Mouse (Mus musculus) ovary, postnatal 14 days (tissue): ENCODE data around the gene Dus2.
A peak's percentile ranks its signal among the peaks of the same experiment; 100 is the strongest.

Experiments
- DNase-seq: peaks from one replicate; pipeline ENCODE4 v3.0.0; 2022; ENCODE audit warnings: low spot score

Dus2 gene

DNA sequence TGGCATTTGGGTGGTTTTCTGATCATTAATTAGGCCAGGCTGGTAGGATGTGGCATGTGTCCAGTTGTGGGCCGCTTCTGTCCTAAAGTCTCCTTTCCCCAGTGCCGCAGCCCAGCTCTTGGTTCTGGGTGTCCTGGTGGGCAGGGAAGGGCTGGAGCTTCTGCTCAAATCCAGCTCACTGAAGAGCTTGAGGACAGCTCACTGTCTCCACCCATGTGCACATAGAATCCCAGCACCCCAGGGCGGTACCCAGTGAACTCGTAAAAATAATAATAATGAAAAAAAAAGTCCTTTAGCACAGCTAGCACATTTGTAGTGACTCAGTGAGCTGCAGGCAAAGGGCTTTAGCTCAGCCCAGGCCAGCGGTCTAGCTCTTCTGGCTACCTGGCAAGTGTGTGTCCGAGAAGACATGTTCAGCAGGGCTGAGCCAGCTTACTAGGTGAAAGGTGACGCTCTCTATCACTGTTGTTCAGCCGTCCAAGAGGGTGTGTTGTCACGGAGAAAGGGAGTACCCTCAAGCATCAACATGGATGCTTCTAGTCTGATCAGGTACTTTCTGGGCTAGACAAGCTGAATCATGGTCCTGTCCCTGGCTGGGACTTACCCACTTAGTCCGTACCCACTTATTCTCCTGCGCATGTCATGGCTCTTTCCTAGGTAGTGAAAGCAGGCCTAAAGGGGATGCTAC, 55.9 kb downstream of the Dus2 start:
- DNase-seq: no peak

DNA sequence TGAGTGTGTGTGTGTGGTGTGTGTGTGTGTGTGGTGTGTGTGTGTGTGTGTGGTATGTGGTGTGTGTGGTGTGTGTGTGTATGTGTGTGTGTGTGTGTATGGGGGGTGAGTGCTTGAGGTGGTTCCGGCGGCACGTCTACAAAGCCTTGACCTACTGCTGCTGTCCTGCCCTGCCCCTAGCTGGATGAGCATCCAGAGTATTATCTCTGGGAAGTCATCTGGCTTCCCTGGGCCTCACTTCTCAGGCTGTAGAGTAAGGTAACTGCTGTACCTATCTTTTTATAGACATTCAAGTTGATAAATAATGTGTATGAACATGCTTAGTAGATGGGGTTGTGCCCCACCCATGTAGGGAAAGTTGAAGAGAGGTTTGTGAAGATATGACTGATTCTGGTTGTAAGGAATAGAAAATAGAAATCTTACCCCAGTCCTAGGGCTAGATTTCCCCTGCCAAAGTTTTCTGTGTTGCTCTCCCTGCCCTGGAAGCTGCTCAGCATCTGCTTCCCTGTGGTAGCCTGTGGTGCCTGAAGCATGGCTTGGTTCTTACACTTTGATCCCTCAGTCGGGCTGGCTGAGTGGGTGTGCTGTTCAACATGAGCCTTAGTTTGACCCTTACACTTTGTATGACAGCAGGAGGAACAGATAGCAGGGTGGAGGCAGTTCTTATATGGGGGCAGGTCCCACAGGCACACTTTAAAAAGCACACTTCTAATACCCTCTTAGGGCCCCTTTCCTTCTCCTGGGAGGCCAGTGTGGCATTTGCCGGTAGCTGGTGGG, 56.9 kb downstream of the Dus2 start:
- DNase-seq: no peak

DNA sequence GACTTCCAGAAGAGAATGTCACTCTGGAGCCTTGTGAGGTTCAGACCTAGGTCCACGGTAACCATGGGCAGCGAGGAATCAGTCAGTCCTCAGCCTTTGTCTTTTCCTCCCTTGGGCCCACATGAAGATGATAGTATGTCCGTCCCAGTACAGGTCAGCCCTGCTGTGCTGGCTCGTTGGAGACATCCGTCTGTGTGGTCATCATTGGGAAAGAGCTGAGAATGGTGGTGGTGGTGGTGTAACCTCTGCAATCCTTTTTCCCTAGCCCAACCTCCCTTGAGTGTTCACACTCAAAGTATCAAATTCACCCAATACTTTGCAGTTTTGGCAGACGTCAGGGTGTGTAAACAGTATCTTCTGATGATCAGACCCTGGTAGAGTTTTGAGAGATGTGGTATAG, 58.7 kb downstream of the Dus2 start:
- DNase-seq: no peak

DNA sequence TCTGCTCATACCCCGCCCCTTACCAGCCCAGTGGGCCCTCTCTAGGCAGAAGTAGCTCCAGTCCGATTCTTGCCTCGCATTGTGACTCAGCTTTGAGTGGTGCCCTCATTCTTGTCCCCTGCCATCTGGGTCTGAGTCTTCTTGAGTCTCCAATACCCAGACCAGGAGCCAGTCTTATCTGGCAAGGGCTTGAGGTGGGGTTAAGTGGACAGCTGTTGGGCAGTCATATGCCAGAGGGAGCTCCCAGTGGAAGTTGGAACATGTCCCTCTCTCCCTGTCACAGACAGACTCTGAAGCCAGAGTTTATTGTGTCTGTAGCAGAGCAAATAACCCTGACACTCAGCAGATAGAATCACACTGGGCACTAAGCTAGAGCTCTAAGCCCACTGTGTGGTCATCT, 59.9 kb downstream of the Dus2 start:
- DNase-seq: no peak

DNA sequence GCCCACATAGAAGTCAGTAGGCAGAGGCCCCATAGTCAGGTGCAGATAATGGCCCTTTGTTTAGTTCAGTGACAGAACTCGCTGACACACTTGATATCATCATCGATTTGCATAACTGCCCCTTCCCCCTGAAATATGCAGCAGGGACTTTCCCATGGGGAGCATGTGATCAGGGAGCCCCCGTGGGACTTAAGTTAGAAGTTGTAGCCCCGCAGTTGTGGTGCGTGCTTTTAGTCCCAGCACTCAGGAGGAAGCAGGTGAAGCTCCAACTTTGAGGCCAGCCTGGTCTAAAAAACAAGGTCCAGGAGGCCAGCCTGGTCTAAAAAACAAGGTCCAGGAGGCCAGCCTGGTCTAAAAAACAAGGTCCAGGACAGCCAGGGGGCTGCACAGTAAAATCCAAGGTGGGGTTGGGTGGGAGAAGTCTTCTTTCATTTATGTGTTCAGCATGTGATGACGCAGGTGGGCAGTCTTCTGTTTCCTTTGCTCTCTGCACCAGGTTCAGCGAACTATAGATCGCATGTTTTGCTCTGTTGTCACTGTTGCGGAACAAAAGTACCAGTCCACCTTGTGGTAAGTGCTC, 61.5 kb downstream of the Dus2 start:
- DNase-seq: no peak

DNA sequence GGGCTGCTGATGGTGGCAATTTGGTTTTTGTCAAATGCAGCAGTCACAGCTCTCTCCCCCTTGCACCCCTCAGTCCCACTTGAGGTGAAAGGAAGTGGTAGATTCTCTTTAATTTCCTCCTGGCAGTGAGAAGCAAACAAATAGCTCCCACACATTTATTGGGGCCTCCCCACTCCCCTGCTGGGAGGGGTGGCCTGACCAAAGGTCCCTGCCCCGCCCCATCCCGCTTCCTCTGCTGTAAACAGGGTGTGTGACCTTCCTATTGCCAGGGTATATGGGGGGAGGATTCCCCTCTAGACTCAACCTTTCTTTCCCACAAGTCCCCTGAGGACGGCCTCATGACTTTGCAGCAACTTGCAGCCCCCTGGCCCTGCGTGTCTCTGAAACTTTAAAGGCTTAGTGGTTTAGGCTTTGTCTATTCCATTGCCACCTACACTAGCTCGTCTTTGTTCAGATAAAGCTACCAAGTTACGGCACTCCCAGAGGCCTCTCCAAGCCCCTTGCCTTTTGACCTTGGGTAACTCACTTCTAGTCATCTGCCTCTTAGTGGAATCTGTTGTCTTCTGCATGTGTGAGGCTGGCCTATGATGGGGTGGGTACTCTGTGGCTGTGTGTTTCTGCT, 63.2 kb downstream of the Dus2 start:
- no peak for DNase-seq

DNA sequence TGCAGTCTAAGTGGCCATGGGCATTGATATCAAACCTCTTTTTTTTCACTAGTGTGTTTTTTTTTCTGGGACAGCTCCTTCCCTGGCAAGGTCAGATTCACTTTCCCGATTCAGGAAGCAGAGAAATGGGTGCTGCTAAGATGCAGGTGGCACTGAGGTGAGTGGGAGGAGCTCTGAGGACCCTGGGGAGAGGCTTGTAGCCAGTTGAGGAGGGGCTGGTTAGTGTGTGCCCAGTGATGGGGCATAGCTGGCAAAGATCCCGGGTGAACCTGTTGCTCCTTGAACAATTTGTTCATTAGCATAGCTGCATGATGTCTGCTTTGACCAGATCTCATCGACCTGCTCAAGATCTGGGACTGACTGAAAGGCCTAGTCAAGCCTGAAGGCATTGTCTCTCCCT, 63.9 kb downstream of the Dus2 start:
- no peak for DNase-seq

DNA sequence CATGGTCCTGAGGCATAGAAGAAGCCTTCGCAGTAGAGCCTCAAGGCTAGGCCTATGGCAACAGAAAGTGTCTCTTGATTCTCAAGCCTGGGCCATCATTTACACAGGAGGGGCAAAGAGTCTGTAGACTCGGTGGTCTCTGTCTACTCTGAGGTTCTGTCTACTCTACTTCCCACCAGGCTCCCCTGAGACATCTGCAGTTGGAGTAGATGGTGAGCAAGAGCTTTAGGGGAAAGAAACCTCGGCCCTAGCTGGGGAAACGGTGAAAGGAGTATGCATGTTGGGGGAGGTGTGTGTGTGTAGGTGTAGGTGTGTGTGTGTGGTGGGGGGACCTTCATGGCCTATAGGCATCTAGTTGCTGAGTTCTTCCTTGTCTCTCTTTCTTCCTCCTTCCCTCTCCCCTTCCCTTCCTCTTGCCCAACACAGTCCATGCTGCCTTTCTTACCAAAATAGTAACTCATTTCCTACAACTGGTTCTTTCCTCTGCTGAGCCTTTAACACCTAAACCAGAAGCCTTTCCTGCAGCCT, 65.4 kb downstream of the Dus2 start:
- DNase-seq: no peak

DNA sequence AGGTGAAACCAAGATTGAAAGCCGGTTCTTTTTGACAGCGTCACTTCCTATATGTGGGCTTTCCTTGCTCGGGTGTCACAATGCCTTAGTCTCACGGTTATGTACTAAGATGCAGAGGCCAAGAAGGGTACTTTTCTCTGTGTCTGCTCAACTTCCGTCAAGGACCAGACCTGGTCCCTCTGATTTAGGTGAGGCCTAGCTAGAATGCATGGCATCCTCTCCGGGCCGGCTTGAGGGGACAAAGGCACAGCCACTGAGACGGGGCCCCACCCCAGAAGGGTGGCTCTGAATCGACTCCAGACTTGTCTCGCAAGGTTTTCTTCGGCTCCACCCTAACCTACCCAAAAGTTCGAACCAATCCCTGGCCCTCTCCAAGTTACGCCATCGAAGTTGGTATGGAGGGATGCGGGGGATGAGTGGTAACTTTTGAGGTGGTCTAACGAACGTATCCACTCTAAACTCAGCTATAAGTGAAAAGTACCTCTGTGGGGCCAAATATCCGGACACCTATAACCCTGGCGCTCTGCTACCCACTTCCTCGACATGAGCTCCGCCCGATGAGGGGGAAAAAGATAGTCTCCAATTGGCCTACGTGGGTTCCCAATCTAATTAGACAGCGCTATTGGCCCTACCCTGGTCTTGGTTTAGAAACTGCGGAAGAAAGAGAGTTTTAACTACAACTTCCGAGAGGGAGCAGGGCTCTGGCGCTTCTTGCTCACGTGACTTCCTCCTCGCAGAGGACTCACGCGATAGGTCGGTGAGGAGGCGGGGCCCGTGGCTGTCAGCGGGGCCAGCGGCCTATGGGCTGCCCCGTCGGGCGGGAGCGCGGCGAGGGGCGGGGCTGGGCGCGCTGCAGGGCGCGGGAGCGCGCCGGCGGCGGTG, 67.8 kb downstream of the Dus2 start, which contains the start of gene Nfatc3:
TSS of gene Nfatc3 (plus strand) at position 110 of the 882 bp plus-strand sequence.
- peak; percentile 88 for DNase-seq

DNA sequence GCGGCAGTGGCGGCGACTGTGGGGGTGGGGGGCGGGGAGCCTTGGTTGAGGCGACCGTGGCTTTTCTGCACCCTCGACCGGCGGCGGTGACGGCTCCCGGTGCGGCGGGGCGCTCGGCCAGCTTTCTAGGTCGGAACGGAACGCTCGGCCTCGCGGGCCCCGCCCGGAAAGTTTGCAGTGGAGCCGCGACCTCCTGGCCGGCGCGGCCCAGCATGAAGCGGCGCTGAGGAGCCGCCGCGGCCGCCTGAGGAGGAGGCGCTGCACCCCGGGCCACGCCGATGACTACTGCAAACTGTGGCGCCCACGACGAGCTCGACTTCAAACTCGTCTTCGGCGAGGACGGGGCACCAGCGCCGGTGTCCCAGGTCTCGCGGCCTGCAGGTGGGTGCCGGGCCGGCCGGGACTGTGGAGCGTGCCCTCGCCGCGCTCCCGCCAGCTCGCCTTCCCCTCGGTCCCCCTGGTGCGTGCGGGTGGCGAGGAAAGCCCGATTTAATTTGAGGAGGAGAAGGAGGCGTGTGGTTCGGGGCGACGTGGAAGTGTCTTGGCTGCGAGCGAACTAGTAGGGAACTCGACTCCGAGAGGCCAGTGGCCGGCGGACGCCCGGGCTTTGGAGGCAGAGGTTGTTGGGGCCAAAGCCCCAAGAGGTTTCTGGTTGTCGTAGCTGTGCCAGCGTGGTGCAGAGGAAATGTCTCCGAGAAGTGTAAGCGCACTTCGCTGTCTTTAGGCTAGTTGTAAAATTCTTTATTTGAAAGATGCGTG, 68.7 kb downstream of the Dus2 start:
- DNase-seq: no peak

DNA sequence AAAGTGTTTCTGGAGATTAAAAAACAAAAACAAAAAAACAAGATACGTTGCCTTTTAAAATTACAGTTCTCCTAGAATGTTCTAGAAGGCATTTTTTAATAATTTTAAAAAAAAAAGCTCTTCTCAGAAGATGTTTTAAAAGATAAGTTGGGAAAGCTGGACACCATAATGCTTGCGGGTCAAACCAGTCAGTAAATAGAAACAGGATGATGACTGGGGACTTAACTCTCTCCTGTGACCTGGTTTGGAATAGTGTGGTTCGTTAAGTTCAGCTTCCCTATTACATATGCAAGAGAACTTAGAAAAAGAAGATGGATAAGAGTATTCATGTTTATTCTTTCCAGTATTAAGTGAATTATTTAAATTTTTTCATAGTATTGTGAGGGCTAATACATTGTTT, 69.4 kb downstream of the Dus2 start:
- no peak for DNase-seq

DNA sequence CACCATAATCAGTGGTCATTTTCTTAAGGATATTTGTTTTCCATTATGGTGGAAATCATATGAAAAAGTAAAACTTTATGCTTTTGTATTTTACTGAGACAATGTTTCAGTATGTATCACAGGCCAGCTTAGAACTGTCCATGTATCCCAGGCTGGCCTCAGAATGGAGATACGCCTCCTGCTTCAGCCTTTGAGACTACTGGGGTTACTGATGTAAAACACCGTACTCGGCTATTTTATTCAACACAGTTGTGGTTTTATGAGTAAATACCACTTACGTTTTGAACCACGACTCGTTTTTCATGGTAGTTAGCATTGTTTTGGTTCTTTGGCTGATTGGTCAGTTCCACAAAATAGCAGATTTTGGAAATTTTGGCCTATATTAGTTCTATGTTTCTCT, 70.5 kb downstream of the Dus2 start:
- DNase-seq: no peak

DNA sequence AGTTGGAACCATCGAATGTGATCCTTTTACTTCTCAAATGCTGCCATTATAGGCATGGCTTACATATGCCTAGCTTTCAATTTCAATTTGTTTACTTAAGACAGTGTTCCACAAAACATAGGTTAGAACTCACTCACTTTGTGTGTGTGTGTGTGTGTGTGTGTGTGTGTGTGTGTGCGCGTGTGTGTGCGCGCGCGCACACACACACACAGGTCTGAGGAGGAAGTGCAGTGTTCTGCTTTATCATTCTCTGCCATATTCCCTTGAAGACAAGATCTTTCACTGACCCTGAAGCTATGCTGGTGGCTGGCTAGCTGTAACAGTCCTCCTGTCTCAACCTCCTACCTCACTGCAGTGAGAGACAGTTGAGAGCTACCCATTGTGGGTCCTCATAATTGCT, 71.9 kb downstream of the Dus2 start:
- DNase-seq: no peak

DNA sequence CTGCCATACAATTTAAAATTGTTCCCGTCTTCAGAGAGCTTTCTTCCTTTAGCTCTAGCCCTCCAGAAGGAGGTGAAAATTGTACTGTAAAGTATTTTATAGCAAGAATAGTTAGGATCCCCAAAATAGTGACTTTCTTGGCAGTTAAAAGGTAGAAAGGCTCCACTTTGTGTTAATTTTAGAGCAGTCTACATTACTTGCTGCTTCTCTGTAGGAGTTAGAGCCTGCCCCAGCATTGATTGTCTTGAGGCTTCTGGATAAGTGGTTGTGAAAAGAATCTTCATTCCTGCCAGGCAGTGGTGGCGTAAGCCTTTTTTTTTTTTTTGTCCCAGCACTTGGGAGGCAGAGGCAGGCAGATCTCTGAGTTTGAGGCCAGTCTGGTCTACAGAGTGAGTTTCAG, 75.6 kb downstream of the Dus2 start:
- DNase-seq: no peak

DNA sequence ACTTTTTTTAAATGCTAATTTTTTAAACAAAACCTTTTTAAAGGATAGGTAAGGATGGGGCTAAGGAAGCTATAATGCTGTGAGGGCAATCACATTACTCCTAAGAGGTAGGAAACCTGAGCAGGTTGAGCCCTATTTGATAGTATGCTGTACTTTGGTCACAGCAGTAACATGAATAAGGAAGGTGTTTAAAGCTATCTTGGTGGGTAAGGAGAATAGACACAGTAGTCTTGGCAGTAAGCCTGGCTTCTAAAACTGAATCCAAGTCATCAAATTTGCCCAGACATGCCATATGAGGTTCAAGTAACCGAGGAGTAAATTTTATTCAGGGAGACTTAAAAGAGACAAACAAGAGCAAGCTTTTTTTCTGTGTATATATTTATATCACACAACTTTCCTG, 78.4 kb downstream of the Dus2 start:
- DNase-seq: no peak

DNA sequence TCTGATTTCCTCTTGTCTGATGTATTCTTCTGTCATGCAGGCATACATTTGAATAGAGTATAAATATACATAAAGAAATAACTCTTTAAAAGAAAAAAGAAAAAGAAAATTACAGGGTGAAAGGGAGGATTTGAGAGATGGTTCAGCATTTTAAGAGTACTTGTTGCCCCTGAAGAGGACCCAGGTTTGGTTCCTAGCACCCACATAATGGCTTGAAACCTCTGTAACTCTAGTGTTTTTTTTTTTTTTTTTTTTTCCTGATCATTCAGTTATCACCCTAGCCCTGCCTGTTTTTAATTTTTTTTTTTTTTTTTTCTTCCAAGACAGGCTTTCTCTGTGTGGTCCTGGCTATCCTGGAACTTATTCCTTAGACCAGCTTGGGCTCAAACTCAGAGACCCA, 81.0 kb downstream of the Dus2 start:
- DNase-seq: no peak

DNA sequence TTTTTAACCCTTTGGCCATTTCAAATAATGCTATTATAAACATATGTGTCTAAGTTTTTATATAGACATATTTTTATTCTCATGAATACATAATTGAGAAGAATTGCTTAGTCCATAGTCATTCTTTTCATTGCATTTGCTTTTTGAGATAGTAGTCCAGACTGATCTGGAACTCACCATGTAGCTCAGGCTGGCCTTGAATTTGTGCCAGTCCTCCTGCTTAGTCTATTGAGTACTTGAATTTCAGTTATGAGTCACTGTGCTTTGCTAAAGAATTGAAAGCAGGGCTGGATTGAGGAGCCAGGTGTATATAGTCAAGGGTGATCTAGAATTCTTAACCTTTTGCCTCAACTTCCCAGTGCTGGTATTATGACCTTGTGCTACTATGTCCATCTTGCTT, 83.1 kb downstream of the Dus2 start:
- no peak for DNase-seq

DNA sequence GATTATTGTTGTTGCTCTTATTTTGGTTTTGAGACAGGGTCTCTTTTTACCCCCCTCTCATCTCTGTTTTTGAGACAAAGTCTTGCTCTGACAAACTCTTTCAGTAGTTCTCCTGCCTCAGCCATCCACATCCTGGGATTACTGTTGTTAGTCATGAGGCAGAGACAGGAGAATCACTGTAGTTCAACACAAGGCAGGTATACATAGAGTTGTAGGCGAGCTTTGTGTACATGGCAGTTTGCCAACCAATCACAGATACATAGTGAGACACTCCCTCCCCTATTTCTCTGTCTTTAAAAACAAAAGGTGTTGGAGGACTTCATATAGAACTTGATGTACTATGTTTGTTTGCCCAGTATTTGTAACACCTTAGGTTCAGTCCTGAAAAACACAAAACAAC, 83.5 kb downstream of the Dus2 start:
- DNase-seq: no peak

DNA sequence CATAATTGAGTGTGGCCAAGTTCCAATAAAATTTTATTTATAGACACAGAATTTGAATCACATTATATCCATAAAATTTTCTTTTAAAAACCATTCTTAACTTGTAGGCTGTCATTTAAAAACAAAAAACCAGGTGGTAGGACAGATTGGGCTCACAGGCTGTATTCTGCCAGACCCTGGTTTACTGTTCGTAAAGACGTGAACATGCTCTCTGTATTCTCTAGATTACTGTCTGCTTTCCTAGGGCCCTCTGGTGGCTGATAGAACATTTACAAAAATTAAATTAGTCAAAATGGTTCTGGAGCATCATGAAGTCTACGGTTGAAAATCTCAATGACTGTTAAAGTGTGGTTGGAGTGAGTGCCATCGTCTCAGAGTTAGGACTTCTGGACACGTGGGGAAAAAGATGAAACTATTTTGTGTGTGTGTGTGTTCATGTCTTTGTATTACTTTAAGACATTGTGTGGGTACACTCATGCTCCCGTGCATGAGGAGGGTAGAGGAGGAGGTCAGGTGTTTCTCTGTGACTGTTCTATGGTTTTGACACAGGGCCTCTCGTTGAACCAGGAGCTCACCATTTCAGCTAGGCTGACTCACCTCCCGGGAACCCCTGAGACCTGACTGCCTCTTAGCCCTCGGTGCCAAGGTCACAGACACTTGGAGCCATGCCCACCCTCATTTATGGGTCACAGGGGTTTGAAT, 84.2 kb downstream of the Dus2 start:
- DNase-seq: no peak

DNA sequence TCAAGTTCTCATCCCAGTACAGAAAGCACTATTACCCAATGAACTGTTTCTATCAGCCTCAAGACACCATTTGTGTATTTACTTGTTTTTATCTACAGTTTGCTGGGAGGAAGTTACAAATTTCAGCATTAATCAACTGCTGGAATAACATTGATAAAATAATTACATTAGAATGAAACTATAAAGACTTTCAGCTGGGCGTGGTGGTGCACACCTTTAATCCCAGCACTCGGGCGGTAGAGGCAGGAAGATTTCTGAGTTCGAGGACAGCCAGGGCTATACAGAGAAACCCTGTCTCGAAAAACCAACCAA, 84.7 kb downstream of the Dus2 start:
- no peak for DNase-seq

DNA sequence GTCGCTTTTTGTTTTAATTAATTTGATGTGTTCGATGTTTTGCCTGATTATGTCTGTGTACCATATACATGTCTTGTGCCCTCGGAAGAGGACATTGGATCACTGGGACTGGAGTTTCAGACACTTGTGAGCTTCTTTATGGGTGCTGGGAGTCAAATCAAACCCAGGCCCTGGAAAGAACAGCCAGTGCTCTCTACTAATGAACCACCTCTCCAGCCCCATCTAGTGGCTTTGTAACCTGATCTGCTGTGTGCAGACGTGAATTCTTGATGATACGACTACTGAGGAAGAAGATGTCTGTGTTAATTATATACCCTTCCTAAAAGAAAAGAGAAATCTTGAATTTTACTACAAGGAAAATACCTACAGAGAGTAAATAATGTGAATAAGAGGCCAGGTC, 85.5 kb downstream of the Dus2 start:
- DNase-seq: no peak
